Mouse (Mus musculus): Measurements from ENCODE around the gene Mark3.

GRCm38 (mm10) chr12:111603871-111604270 is 29.5 kb downstream of the Mark3 start:
- TF ChIP-seq ZC3H11A (IDR thresholded peaks at IDR 0.05; ENCODE audit: borderline replicate concordance, low read depth, low read length) (no peak), CHD2 (IDR thresholded peaks at IDR 0.05; ENCODE audit: low read depth, low read length) (no peak), MAFK (IDR thresholded peaks at IDR 0.05; ENCODE audit: insufficient read depth, low read depth, low read length) (no peak)
